Mouse (Mus musculus) B cell, adult (primary cell): ENCODE data around the gene Slco6d1. TPM values are rescaled to one million over a fixed set of nuclear protein-coding genes. Genes with fewer than 3 reads are reported as not detected.

Experiments
- total RNA-seq: library from RNA; stranded (reverse); gene quantifications from 4 replicates; pipeline ENCODE4 v1.2.4, GENCODE M21; 2023; ENCODE audit not compliant: inconsistent age

Slco6d1 gene
- not detected in 4 replicates for total RNA-seq

DNA sequence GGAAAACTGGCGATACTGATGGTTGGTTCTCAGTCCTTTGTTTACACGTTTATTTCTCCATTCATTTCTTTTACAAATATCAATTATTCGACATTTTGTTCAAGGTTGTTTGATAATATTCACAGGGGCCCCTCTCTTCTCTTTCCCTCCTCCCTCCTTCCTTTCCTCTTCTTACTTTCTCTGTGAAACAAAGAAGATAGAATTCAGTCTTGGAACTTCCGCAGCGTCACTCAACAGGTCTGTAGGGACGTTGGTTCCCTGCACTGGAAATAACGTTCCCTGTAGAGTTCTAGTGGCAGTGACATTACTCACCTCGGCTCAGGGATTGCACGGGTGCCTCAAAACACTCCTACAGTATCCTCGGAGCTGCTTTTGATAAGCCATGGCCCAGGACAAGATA lies at the start of gene Slco6d1:
Gene Slco6d1, plus strand, starts transcription at position 301 of the 400 bp plus-strand sequence.

